Mouse (Mus musculus): ENCODE measurements around the gene Elmsan1.

- TF ChIP-seq MAFK (IDR thresholded peaks at IDR 0.05; ENCODE audit: insufficient replicate concordance, low read length) (no peak), ZNF384 (IDR thresholded peaks at IDR 0.05; ENCODE audit: low read depth, low read length) (no peak), CHD2 (IDR thresholded peaks at IDR 0.05; ENCODE audit: low read length) (no peak), CTCF (conservative IDR thresholded peaks at IDR 0.05 in 1 of 2, IDR thresholded peaks at IDR 0.05 in 1 of 2; ENCODE audit: low read depth in 2 of 2, low read length in 2 of 2) (no peak), POLR2A (IDR thresholded peaks at IDR 0.05; ENCODE audit: low read depth, low read length) (no peak), POLR2AphosphoS2 (IDR thresholded peaks at IDR 0.05; ENCODE audit: low read depth, low read length) (no peak), SIN3A (IDR thresholded peaks at IDR 0.05; ENCODE audit: low read length) (no peak), USF2 (conservative IDR thresholded peaks at IDR 0.05; ENCODE audit: low read depth, low read length) (no peak), ELF1 (IDR thresholded peaks at IDR 0.05; ENCODE audit: low read depth, low read length) (no peak)
Measured at GRCm38 (mm10) chr12:84137131-84137530, 81.5 kb downstream of the Elmsan1 start.
